Mouse (Mus musculus): Measurements from ENCODE around the gene Vwc2l. TPM values are rescaled to one million over a fixed set of nuclear protein-coding genes. Genes with fewer than 3 reads are reported as not detected.

Gene Vwc2l
- total and polyA plus RNA-seq, 2 experiments from 2014 or later = 6.0 to 17.4 TPM

- Histone ChIP-seq H3K4me1 (ENCODE audit: insufficient read depth) (no peaks in the 10 kb centered on the region), H3K4me3 (ENCODE audit: low read depth, low read length) (no peak overlapping the region), H3K27me3 (ENCODE audit: insufficient read depth, low read length) (no peaks in the 10 kb centered on the region), H3K9me3 (ENCODE audit: low read length) (no peaks in the 10 kb centered on the region), H3K9ac (no peak overlapping the region), H3K36me3 (ENCODE audit: insufficient read depth) (no peaks in the 10 kb centered on the region), H3K4me2 (ENCODE audit: low read depth) (no peak overlapping the region), H3K27ac (ENCODE audit: low read depth, low read length) (no peak overlapping the region)
- no peak for DNase-seq
- 90% methylated on average over 5 of the region's 5 CpGs for WGBS
- TF ChIP-seq CTCF (IDR thresholded peaks at IDR 0.05; ENCODE audit: low read depth) = no peak
- ATAC-seq = no peak
Observed at GRCm38 (mm10) chr1:70791636-70792035, 66.1 kb downstream of the Vwc2l start.

GRCm38 (mm10) chr1:70795094-70795493 is 69.6 kb downstream of the Vwc2l start:
- WGBS = 77% methylated on average over 4 of the region's 4 CpGs
- no peak overlapping the region for H3K27ac ChIP-seq (ENCODE audit: low read depth, low read length)

GRCm38 (mm10) chr1:70803401-70803800 is 77.9 kb downstream of the Vwc2l start:
- Histone ChIP-seq H3K9ac (no peak overlapping the region), H3K36me3 (ENCODE audit: insufficient read depth) (no peaks in the 10 kb centered on the region), H3K27me3 (ENCODE audit: insufficient read depth, low read length) (no peaks in the 10 kb centered on the region), H3K4me1 (ENCODE audit: insufficient read depth) (0 out of 2 replicates have a peak, but pooled peaks cover 5% of the 10 kb centered on the region), H3K9me3 (ENCODE audit: low read length) (no peaks in the 10 kb centered on the region), H3K4me3 (ENCODE audit: low read depth, low read length) (no peak overlapping the region), H3K4me2 (ENCODE audit: low read depth) (no peak overlapping the region), H3K27ac (ENCODE audit: low read depth, low read length) (no peak overlapping the region)
- WGBS = 57% methylated on average over 3 of the region's 3 CpGs
- ATAC-seq (peak; percentile 6; the same call in 1 of the 2 replicates), DNase-seq (peak; percentile 68)
- TF ChIP-seq CTCF (IDR thresholded peaks at IDR 0.05; ENCODE audit: low read depth) = no peak

More at GRCm38 (mm10) chr1:70795094-70795493, 69.6 kb downstream of the Vwc2l start:
- Histone ChIP-seq H3K4me3 (ENCODE audit: low read depth, low read length) (no peak overlapping the region), H3K36me3 (ENCODE audit: insufficient read depth) (no peaks in the 10 kb centered on the region), H3K4me2 (ENCODE audit: low read depth) (no peak overlapping the region), H3K9ac (no peak overlapping the region), H3K4me1 (ENCODE audit: insufficient read depth) (no peaks in the 10 kb centered on the region), H3K27me3 (ENCODE audit: insufficient read depth, low read length) (no peaks in the 10 kb centered on the region), H3K9me3 (ENCODE audit: low read length) (no peaks in the 10 kb centered on the region)
- no peak for DNase-seq
- no peak for ATAC-seq
- no peak for TF ChIP-seq CTCF (IDR thresholded peaks at IDR 0.05; ENCODE audit: low read depth)

GRCm38 (mm10) chr1:70823111-70823510 is 97.6 kb downstream of the Vwc2l start:
- Histone ChIP-seq H3K4me2 (ENCODE audit: low read depth) (no peak overlapping the region), H3K9me3 (ENCODE audit: low read length) (no peaks in the 10 kb centered on the region), H3K4me3 (ENCODE audit: low read depth, low read length) (no peak overlapping the region), H3K27ac (ENCODE audit: low read depth, low read length) (no peak overlapping the region), H3K9ac (no peak overlapping the region), H3K27me3 (ENCODE audit: insufficient read depth, low read length) (no peaks in the 10 kb centered on the region), H3K4me1 (ENCODE audit: insufficient read depth) (0 out of 2 replicates have a peak, but pooled peaks cover 4% of the 10 kb centered on the region), H3K36me3 (ENCODE audit: insufficient read depth) (no peaks in the 10 kb centered on the region)
- no peak for TF ChIP-seq CTCF (IDR thresholded peaks at IDR 0.05; ENCODE audit: low read depth)
- 26% methylated on average over 2 of the region's 2 CpGs for WGBS
- ATAC-seq = no peak
- DNase-seq = no peak

GRCm38 (mm10) chr1:70833262-70833661 is 107.7 kb downstream of the Vwc2l start:
- 83% methylated on average over 3 of the region's 3 CpGs for WGBS
- H3K9ac ChIP-seq = no peak overlapping the region
- no peak for ATAC-seq
- H3K4me2 ChIP-seq (ENCODE audit: low read depth) = no peak overlapping the region
- no peaks in the 10 kb centered on the region for H3K9me3 ChIP-seq (ENCODE audit: low read length)
- H3K4me1 ChIP-seq (ENCODE audit: insufficient read depth) = no peaks in the 10 kb centered on the region
- no peak overlapping the region for H3K4me3 ChIP-seq (ENCODE audit: low read depth, low read length)
- 0 out of 2 replicates have a peak, but pooled peaks have one; percentile 13 for TF ChIP-seq CTCF (IDR thresholded peaks at IDR 0.05; ENCODE audit: low read depth)
- H3K27ac ChIP-seq (ENCODE audit: low read depth, low read length) = no peak overlapping the region
- H3K27me3 ChIP-seq (ENCODE audit: insufficient read depth, low read length) = no peaks in the 10 kb centered on the region
- H3K36me3 ChIP-seq (ENCODE audit: insufficient read depth) = no peaks in the 10 kb centered on the region
- DNase-seq = no peak

GRCm38 (mm10) chr1:70842222-70842621 is 116.7 kb downstream of the Vwc2l start:
- 67% methylated on average over 7 of the region's 7 CpGs for WGBS
- no peak for TF ChIP-seq CTCF (IDR thresholded peaks at IDR 0.05; ENCODE audit: low read depth)

GRCm38 (mm10) chr1:70845276-70845675 is 119.8 kb downstream of the Vwc2l start:
- no peaks in the 10 kb centered on the region for H3K9me3 ChIP-seq (ENCODE audit: low read length)
- TF ChIP-seq CTCF (IDR thresholded peaks at IDR 0.05; ENCODE audit: low read depth) = no peak
- H3K36me3 ChIP-seq (ENCODE audit: insufficient read depth) = no peaks in the 10 kb centered on the region
- H3K4me2 ChIP-seq (ENCODE audit: low read depth) = no peak overlapping the region
- H3K27me3 ChIP-seq (ENCODE audit: insufficient read depth, low read length) = no peaks in the 10 kb centered on the region
- H3K4me1 ChIP-seq (ENCODE audit: insufficient read depth) = no peaks in the 10 kb centered on the region
- no peak overlapping the region for H3K27ac ChIP-seq (ENCODE audit: low read depth, low read length)
- DNase-seq (no peak), ATAC-seq (peak; percentile 53)
- no peak overlapping the region for H3K9ac ChIP-seq
- no peak overlapping the region for H3K4me3 ChIP-seq (ENCODE audit: low read depth, low read length)

More at GRCm38 (mm10) chr1:70842222-70842621, 116.7 kb downstream of the Vwc2l start:
- H3K4me3 ChIP-seq (ENCODE audit: low read depth, low read length) = no peak overlapping the region
- H3K9me3 ChIP-seq (ENCODE audit: low read length) = no peaks in the 10 kb centered on the region
- no peak for ATAC-seq
- H3K4me1 ChIP-seq (ENCODE audit: insufficient read depth) = no peaks in the 10 kb centered on the region
- H3K36me3 ChIP-seq (ENCODE audit: insufficient read depth) = no peaks in the 10 kb centered on the region
- no peaks in the 10 kb centered on the region for H3K27me3 ChIP-seq (ENCODE audit: insufficient read depth, low read length)
- H3K9ac ChIP-seq = no peak overlapping the region
- no peak for DNase-seq
- no peak overlapping the region for H3K4me2 ChIP-seq (ENCODE audit: low read depth)
- no peak overlapping the region for H3K27ac ChIP-seq (ENCODE audit: low read depth, low read length)

Measured in forebrain, postnatal 0 days (tissue).